ENCODE assay signal across 20 mouse cellular contexts in genomic region chr7:99878254-99878653, GRCm38 (mm10). TPM values are rescaled to one million over a fixed set of nuclear protein-coding genes. Genes with fewer than 3 reads are reported as not detected.
DNase-seq lines count a peak whose midpoint lies in the region.
"Had no signal": no experiment of that assay in that cellular context is flagged by ENCODE, and none has a peak within 500 bp of the region (broad histone marks: within the 10 kb centered on the region; RNA-seq: fewer than 3 reads in every experiment).

No protein-coding gene starts in this region.

- DNase-seq in frontal cortex, postnatal 36 days (ENCODE audit: low spot score in 2 of 2) = peak; percentile 6 to 41
- DNase-seq in frontal cortex, postnatal 14 days (ENCODE audit: low spot score in 2 of 2) = no peak
- peak; percentile 66 for DNase-seq in layer of hippocampus, adult 9-11 months
- DNase-seq in layer of hippocampus, postnatal 25 days (ENCODE audit: extremely low spot score in 1 of 2, low spot score in 1 of 2) = no peak
- peak; percentile 27 for DNase-seq in right cerebral cortex, adult 18-20 months
- no peak for DNase-seq in right cerebral cortex, postnatal 4 days
- no peak for DNase-seq in spleen, adult 18-20 months
- DNase-seq: adrenal gland, adult 2 months; cerebellum, adult 8-10 months; cerebellum, postnatal 36 days; embryo, embryonic 11 days; gastrocnemius, postnatal 25 days; heart, adult 18-20 months; heart, postnatal 10 days; kidney, adult 8-10 months; kidney, postnatal 10 days; liver; lung, postnatal 4 days; thymus, adult 2 months; thymus, postnatal 4 days had no signal

RNA-seq across cellular contexts. Expression of gene Spcs2, which starts 15.0 kb away (rescaled TPM):
- 100 to 1,000 TPM in 1 of 2 experiments, 10 to 100 TPM in 1; 89.9 to 104 TPM for total RNA-seq in layer of hippocampus, postnatal 25 days (2021)

RNA-seq across cellular contexts. Expression of gene Xrra1, which starts 19.3 kb away (rescaled TPM):
- 1 to 10 TPM in 1 of 2 experiments, under 1 TPM in 1; 0.94 to 1.1 TPM for total RNA-seq in layer of hippocampus, postnatal 25 days (2021)

RNA-seq across cellular contexts. Expression of gene Neu3, which starts 50.0 kb away (rescaled TPM):
- 1 to 10 TPM; 2.8 to 2.9 TPM for total RNA-seq in layer of hippocampus, postnatal 25 days (2021)

Comparison
In these comparisons a context has a peak if more than half of its experiments do, and no peak if none do; other contexts are left out.
1. DNase-seq: peak in frontal cortex, postnatal 36 days (2 of 2), layer of hippocampus, adult 9-11 months (single experiment) and right cerebral cortex, adult 18-20 months (single experiment); none in frontal cortex, postnatal 14 days (0 of 2), layer of hippocampus, postnatal 25 days (0 of 2), right cerebral cortex, postnatal 4 days (single experiment) and spleen, adult 18-20 months (0 of 2).